Mouse (Mus musculus): Measurements from ENCODE around the gene Slc38a10. TPM values are rescaled to one million over a fixed set of nuclear protein-coding genes. Genes with fewer than 3 reads are reported as not detected.

Slc38a10 gene
- total and polyA plus RNA-seq, 2 experiments from 2014 or later, result 97.0 to 147 TPM

DNA sequence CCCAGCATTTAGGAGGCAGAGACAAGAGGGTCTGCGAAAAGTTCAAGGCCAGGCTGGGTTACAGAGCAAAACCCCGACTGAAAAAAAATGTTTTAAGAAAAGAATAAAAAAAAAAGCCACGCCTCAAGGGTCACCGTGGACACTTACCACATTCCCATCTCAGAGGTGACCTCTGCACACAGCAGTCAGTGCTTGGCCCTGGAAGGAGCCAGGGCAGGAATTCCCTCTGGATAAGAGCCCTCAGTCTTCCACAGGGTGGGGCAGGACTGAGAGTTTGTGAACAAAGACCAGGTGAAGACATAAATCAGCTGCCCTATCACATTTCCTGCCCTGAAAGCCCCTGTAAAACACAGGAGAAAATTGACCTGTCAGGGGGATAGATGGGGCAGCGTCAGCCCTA, 12.9 kb upstream of the Slc38a10 start:
- no peak overlapping the region for H3K4me3 ChIP-seq (ENCODE audit: low read depth, low read length)
- no peak for TF ChIP-seq CTCF (IDR thresholded peaks at IDR 0.05; ENCODE audit: low read depth)
- no peak overlapping the region for H3K9ac ChIP-seq
- no peaks in the 10 kb centered on the region for H3K9me3 ChIP-seq (ENCODE audit: low read length)
- H3K27ac ChIP-seq (ENCODE audit: low read depth, low read length), result no peak overlapping the region
- H3K36me3 ChIP-seq (ENCODE audit: insufficient read depth), result no peaks in the 10 kb centered on the region
- DNase-seq (no peak), ATAC-seq (no peak)
- WGBS, result 90% methylated on average over 5 of the region's 5 CpGs
- no peaks in the 10 kb centered on the region for H3K4me1 ChIP-seq (ENCODE audit: insufficient read depth)
- no peaks in the 10 kb centered on the region for H3K27me3 ChIP-seq (ENCODE audit: insufficient read depth, low read length)
- H3K4me2 ChIP-seq (ENCODE audit: low read depth), result no peak overlapping the region

DNA sequence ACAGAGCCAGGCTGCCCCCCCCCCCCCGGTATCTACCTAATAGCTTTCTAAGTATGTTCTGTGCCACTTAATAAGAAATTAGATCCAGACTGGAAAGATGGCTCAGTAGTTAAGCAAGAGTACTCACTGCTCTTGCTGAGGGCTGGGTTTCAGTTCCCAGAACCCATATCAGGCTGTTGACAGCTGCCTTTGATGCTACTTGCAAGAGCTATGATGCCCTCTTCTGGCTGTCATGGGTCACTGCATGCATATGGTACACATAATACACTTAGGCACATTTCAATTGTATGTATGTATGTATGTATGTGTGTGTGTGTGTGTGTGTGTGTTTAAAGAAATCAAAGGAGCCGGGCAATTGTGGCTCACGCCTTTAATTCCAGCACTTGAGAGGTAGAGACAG, 12.1 kb upstream of the Slc38a10 start:
- peak; percentile 43 for TF ChIP-seq CTCF (IDR thresholded peaks at IDR 0.05; ENCODE audit: low read depth)
- DNase-seq (no peak), ATAC-seq (no peak)
- Histone ChIP-seq H3K36me3 (ENCODE audit: insufficient read depth) (no peaks in the 10 kb centered on the region), H3K4me1 (ENCODE audit: insufficient read depth) (no peaks in the 10 kb centered on the region), H3K4me2 (ENCODE audit: low read depth) (no peak overlapping the region), H3K9ac (no peak overlapping the region), H3K27me3 (ENCODE audit: insufficient read depth, low read length) (no peaks in the 10 kb centered on the region), H3K27ac (ENCODE audit: low read depth, low read length) (no peak overlapping the region), H3K9me3 (ENCODE audit: low read length) (no peaks in the 10 kb centered on the region), H3K4me3 (ENCODE audit: low read depth, low read length) (no peak overlapping the region)
- 90% methylated on average over 3 of the region's 3 CpGs for WGBS

DNA sequence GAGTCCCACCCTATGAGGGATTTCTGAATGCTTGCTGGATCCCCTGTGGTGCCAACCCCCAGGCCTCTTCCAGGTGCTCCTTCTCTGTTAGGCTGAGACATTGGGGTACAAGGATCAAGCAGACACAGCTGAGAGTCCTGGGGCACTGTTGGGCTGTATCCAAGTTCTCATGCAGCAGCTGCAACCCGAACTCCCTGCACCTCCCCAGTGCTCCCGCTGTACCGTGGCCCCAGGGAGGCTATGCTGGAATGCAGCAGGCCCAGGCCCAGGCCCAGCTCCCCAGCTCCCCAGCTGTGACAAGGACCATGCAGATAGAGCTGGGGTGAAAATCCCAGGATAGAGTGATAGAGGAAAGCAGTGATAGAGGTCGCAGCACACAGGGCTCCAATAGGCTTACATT, 10.1 kb upstream of the Slc38a10 start:
- no peak for TF ChIP-seq CTCF (IDR thresholded peaks at IDR 0.05; ENCODE audit: low read depth)
- Histone ChIP-seq H3K9ac (no peak overlapping the region), H3K4me2 (ENCODE audit: low read depth) (no peak overlapping the region), H3K4me1 (ENCODE audit: insufficient read depth) (no peaks in the 10 kb centered on the region), H3K27me3 (ENCODE audit: insufficient read depth, low read length) (no peaks in the 10 kb centered on the region), H3K36me3 (ENCODE audit: insufficient read depth) (no peaks in the 10 kb centered on the region), H3K4me3 (ENCODE audit: low read depth, low read length) (no peak overlapping the region), H3K27ac (ENCODE audit: low read depth, low read length) (no peak overlapping the region), H3K9me3 (ENCODE audit: low read length) (no peaks in the 10 kb centered on the region)
- DNase-seq, result no peak
- 47% methylated on average over 4 of the region's 4 CpGs for WGBS
- no peak for ATAC-seq

DNA sequence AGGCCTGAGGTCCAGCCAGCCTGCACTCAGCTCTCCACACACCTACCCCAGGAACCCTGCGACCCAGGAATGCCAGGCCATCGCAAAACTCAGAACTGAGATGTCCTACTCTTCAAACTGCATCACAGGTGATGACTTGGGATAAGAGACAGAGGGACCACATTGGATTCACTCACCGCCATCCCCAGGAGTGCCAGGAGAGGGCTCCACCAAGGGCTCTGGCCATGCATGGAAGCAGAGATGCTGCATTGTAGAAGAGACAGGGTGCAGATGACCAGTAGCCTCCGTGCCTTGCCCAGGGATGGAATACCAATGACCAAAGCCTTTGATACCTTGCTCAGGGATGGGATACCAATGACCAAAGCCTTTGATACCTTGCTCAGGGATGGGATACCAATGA, 9.3 kb upstream of the Slc38a10 start:
- no peak overlapping the region for H3K27ac ChIP-seq (ENCODE audit: low read depth, low read length)
- H3K4me2 ChIP-seq (ENCODE audit: low read depth), result no peak overlapping the region
- peak; percentile 66 for TF ChIP-seq CTCF (IDR thresholded peaks at IDR 0.05; ENCODE audit: low read depth)
- no peaks in the 10 kb centered on the region for H3K27me3 ChIP-seq (ENCODE audit: insufficient read depth, low read length)
- H3K4me3 ChIP-seq (ENCODE audit: low read depth, low read length), result no peak overlapping the region
- H3K9me3 ChIP-seq (ENCODE audit: low read length), result no peaks in the 10 kb centered on the region
- WGBS, result 76% methylated on average over 4 of the region's 4 CpGs
- no peak for ATAC-seq
- no peak for DNase-seq
- no peak overlapping the region for H3K9ac ChIP-seq
- H3K36me3 ChIP-seq (ENCODE audit: insufficient read depth), result no peaks in the 10 kb centered on the region
- H3K4me1 ChIP-seq (ENCODE audit: insufficient read depth), result no peaks in the 10 kb centered on the region

DNA sequence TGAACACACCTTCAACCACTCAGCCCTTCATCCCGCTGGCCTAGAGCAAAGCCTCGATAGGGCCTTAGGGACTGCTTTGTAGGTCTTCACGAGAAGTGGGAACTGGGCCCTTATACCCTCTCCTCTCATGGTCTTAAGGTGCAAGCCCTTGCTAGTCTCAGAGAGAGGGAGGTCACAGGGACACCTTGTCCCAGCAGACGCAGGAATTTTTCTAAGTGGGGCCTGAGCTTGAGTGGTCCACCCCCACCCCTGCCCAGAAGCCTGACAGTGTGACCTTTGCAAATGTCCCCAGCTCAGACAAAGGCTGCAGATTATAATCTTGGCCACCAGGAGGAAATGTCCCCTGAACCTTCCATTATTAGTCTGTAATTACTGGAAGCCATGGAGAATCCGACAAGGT, 8.5 kb upstream of the Slc38a10 start:
- Histone ChIP-seq H3K4me2 (ENCODE audit: low read depth) (no peak overlapping the region), H3K9ac (no peak overlapping the region), H3K9me3 (ENCODE audit: low read length) (no peaks in the 10 kb centered on the region), H3K36me3 (ENCODE audit: insufficient read depth) (no peaks in the 10 kb centered on the region), H3K4me3 (ENCODE audit: low read depth, low read length) (no peak overlapping the region), H3K27ac (ENCODE audit: low read depth, low read length) (no peak overlapping the region), H3K27me3 (ENCODE audit: insufficient read depth, low read length) (no peaks in the 10 kb centered on the region), H3K4me1 (ENCODE audit: insufficient read depth) (no peaks in the 10 kb centered on the region)
- TF ChIP-seq CTCF (IDR thresholded peaks at IDR 0.05; ENCODE audit: low read depth), result peak; percentile 14; the same call in 1 of the 2 replicates
- ATAC-seq (no peak), DNase-seq (no peak)
- 48% methylated on average over 5 of the region's 5 CpGs for WGBS

DNA sequence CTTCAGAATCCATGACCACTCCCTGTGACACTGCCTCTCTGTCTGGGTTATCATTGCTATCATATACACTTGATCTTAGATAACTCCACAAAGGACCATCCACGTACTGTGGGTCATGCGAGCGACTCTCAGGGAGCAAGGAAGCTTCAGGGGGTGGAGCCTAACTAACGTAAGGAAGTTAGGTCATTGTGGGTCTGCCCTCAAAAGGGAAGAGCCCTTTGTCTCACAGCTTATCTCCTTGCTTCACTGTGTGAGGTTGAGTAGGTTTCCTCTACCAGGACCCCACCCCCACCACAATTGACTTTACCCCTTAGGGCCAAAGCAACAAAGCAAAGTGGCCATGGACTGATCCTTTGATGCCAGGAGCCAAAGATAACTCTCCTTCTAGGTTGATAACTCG, 7.7 kb upstream of the Slc38a10 start:
- no peaks in the 10 kb centered on the region for H3K9me3 ChIP-seq (ENCODE audit: low read length)
- ATAC-seq, result no peak
- no peaks in the 10 kb centered on the region for H3K27me3 ChIP-seq (ENCODE audit: insufficient read depth, low read length)
- WGBS, result 64% methylated on average over 5 of the region's 5 CpGs
- H3K36me3 ChIP-seq (ENCODE audit: insufficient read depth), result no peaks in the 10 kb centered on the region
- no peak overlapping the region for H3K4me3 ChIP-seq (ENCODE audit: low read depth, low read length)
- H3K27ac ChIP-seq (ENCODE audit: low read depth, low read length), result no peak overlapping the region
- H3K4me1 ChIP-seq (ENCODE audit: insufficient read depth), result no peaks in the 10 kb centered on the region
- no peak for TF ChIP-seq CTCF (IDR thresholded peaks at IDR 0.05; ENCODE audit: low read depth)
- no peak overlapping the region for H3K4me2 ChIP-seq (ENCODE audit: low read depth)
- no peak for DNase-seq
- H3K9ac ChIP-seq, result no peak overlapping the region

DNA sequence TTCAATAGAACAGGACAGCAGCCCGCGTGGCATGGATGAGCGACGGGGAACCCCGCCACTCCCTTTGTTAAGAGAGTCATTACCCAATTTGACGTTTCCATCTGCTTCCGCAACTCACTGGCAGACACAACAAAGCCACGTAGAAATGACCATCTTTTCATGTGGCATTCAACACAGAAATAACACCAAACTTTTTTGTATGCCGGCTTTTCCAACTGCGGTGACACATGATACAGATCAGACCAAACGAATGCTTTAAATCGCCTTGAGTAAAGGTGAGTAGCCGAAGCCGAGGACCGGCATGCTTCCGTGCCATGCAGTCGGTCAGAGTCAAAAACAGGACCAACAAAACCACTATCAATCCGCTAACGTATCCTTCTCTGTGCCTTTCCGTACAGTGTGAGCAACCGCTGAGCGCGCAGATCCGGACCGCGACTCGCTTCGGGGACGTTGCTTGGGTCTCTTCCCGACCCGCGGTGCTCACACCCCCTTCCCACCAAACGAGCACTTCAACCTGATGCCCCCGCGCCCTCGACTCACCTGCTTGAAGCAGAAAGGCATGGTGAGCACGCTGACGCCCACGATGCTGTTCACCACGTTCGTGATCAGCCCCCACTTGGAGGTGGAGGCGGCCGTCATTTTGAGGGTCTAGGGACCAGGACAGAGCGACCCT, 570 bp downstream of the Slc38a10 start:
- WGBS, result under 1% methylated on average over 44 of the region's 44 CpGs
- peak overlapping the region; percentile 75 for H3K9ac ChIP-seq
- peak overlapping the region; percentile 84 for H3K4me2 ChIP-seq (ENCODE audit: low read depth)
- DNase-seq (peak; percentile 56), ATAC-seq (peak; percentile 55)
- H3K4me3 ChIP-seq (ENCODE audit: low read depth, low read length), result peak overlapping the region; percentile 88
- H3K4me1 ChIP-seq (ENCODE audit: insufficient read depth), result peaks cover 5% of the 10 kb centered on the region
- H3K9me3 ChIP-seq (ENCODE audit: low read length), result no peaks in the 10 kb centered on the region
- H3K27me3 ChIP-seq (ENCODE audit: insufficient read depth, low read length), result no peaks in the 10 kb centered on the region
- no peaks in the 10 kb centered on the region; the same call in 1 of the 2 replicates for H3K36me3 ChIP-seq (ENCODE audit: insufficient read depth)
- TF ChIP-seq CTCF (IDR thresholded peaks at IDR 0.05; ENCODE audit: low read depth), result no peak
- peak overlapping the region; percentile 79 for H3K27ac ChIP-seq (ENCODE audit: low read depth, low read length)
